Mouse (Mus musculus) left cerebral cortex, adult 18-20 months (tissue): Measurements from ENCODE around the gene Psd4. TPM values are rescaled to one million over a fixed set of nuclear protein-coding genes. Genes with fewer than 3 reads are reported as not detected.

Experiments
- DNase-seq, 2 experiments: peaks; one replicate each; pipeline ENCODE4 v3.0.0; 2021 to 2022; ENCODE audit warnings: low spot score in 2 of 2, mixed read lengths in 1 of 2
- total RNA-seq, 2 experiments: library from RNA; stranded (reverse); gene quantifications; 2 replicates each; pipeline ENCODE4 v1.2.3; 2021

Gene Psd4
- total RNA-seq, 2 experiments from 2014 or later: 0.56 to 1.0 TPM

GRCm38 (mm10) chr2:24429806-24430205 lies 62.4 kb downstream of the Psd4 start:
- DNase-seq: no peak

GRCm38 (mm10) chr2:24434670-24435069 lies 67.3 kb downstream of the Psd4 start:
- no peak for DNase-seq

GRCm38 (mm10) chr2:24435699-24436098 lies 68.3 kb downstream of the Psd4 start:
- DNase-seq: no peak

- no peak for DNase-seq
These were observed 72.7 kb downstream of the Psd4 start for GRCm38 (mm10) chr2:24440056-24440455.

- DNase-seq: no peak
These were observed 74.5 kb downstream of the Psd4 start for GRCm38 (mm10) chr2:24441899-24442298.

GRCm38 (mm10) chr2:24442303-24442925 lies 75.0 kb downstream of the Psd4 start:
- DNase-seq: no peak

- DNase-seq: no peak
These were observed 75.9 kb downstream of the Psd4 start for GRCm38 (mm10) chr2:24443256-24443790.

- DNase-seq: no peak
These were observed 81.7 kb downstream of the Psd4 start for GRCm38 (mm10) chr2:24449111-24449510.

- no peak for DNase-seq
These were observed 85.8 kb downstream of the Psd4 start for GRCm38 (mm10) chr2:24453206-24453605.

GRCm38 (mm10) chr2:24454429-24455011 lies 87.1 kb downstream of the Psd4 start:
- DNase-seq: no peak

- no peak for DNase-seq
These were observed 87.9 kb downstream of the Psd4 start for GRCm38 (mm10) chr2:24455057-24455855.

- no peak for DNase-seq
These were observed 89.5 kb downstream of the Psd4 start for GRCm38 (mm10) chr2:24456841-24457240.

- no peak for DNase-seq
These were observed 92.9 kb downstream of the Psd4 start for GRCm38 (mm10) chr2:24460112-24460807.

- no peak for DNase-seq
These were observed 93.4 kb downstream of the Psd4 start for GRCm38 (mm10) chr2:24460808-24461127.

Other genes starting within 250 kb of the Psd4 start
- not detected for gene Il1f8, start 214.4 kb upstream of the Psd4 start, total RNA-seq
- not detected for gene Il1f9, start 181.1 kb upstream of the Psd4 start, total RNA-seq
- not detected for gene Il1f6, start 152.2 kb upstream of the Psd4 start, total RNA-seq
- not detected for gene Il1f5, start 90.6 kb upstream of the Psd4 start, total RNA-seq
- not detected for gene Il1f10, start 76.4 kb upstream of the Psd4 start, total RNA-seq
- gene Il1rn, start 30.7 kb upstream of the Psd4 start, total RNA-seq: not detected
- not detected for gene Pax8, start 108.0 kb downstream of the Psd4 start, total RNA-seq